Mouse (Mus musculus) small intestine, adult 2 months (tissue): ENCODE data around the gene Stk24. TPM values are rescaled to one million over a fixed set of nuclear protein-coding genes. Genes with fewer than 3 reads are reported as not detected.

Experiments used
- H3K27ac ChIP-seq: fragments of 200-500 bp; 2 replicates; pipeline ENCODE4 v1.5.1; 2012; ENCODE audit warnings: low read depth, low read length, control low read depth, inconsistent platforms; ENCODE audit not compliant: insufficient read depth
- H3K27me3 ChIP-seq: fragments of 200-500 bp; 2 replicates; pipeline ENCODE4 v1.6.1; 2012; ENCODE audit warnings: mild to moderate bottlenecking, moderate library complexity, low read length, inconsistent platforms; ENCODE audit not compliant: control insufficient read depth, insufficient read depth
- H3K36me3 ChIP-seq: fragments of 200-500 bp; 2 replicates; pipeline ENCODE4 v1.6.1; 2012; ENCODE audit warnings: mild to moderate bottlenecking, low read length, control low read depth, inconsistent platforms; ENCODE audit not compliant: control insufficient read depth, insufficient read depth
- H3K4me1 ChIP-seq: fragments of 200-500 bp; 2 replicates; pipeline ENCODE4 v1.6.1; 2012; ENCODE audit warnings: low read length, inconsistent platforms, mixed read lengths; ENCODE audit not compliant: control insufficient read depth, insufficient read depth, insufficient read length
- H3K4me3 ChIP-seq: fragments of 200-500 bp; 2 replicates; pipeline ENCODE4 v1.5.1; 2012; ENCODE audit warnings: low read depth, mild to moderate bottlenecking, control low read depth, inconsistent platforms, low read length, moderate library complexity
- CTCF ChIP-seq: fragments of 200-500 bp; IDR thresholded peaks from 2 replicates; pipeline ENCODE4 v1.5.1; 2012; ENCODE audit warnings: low read depth, mild to moderate bottlenecking, control low read depth, inconsistent platforms, low read length, moderate library complexity, mixed read lengths; ENCODE audit not compliant: insufficient replicate concordance, insufficient read length; ENCODE audit errors: extremely low read depth
- POLR2A ChIP-seq: fragments of 200-500 bp; IDR thresholded peaks from 2 replicates; pipeline ENCODE4 v1.6.1; 2012; ENCODE audit warnings: low read depth, mild to moderate bottlenecking, control low read depth, inconsistent platforms, low read length, moderate library complexity
- WGBS: fragments of 180-500 bp; shearing (Covaris S2); methylation state at CpG from one replicate; pipeline ENCODE4 v1.1.7; 2018; 5-methylcytosine and 5-hydroxymethylcytosine counted together
- polyA plus RNA-seq: library from polyadenylated mRNA; depleted of rRNA; stranded (reverse); fragments of >200 nt; gene quantifications from 2 replicates; pipeline ENCODE4 v1.2.3, GENCODE M21; 2012; rRNA removed

The Stk24 gene
- polyA plus RNA-seq = 20.4 and 35.4 TPM in 2 replicates

- Histone ChIP-seq H3K36me3 (no peaks in the 10 kb centered on the region), H3K4me1 (peaks cover 16% of the 10 kb centered on the region; the same call in 1 of the 2 replicates), H3K27me3 (no peaks in the 10 kb centered on the region), H3K27ac (peak within 1 kb of the TSS; percentile 91), H3K4me3 (peak within 1 kb of the TSS; percentile 94)
- 5% methylated on average over 11 of the region's 11 CpGs for WGBS
- TF ChIP-seq POLR2A (no peak), CTCF (no peak)
Observed at GRCm38 (mm10) chr14:121379827-121380145, at the start of gene Stk24. TSS of gene Stk24 (minus strand) at chr14:121380011.

GRCm38 (mm10) chr14:121428148-121428547 lies 48.3 kb upstream of the Stk24 start:
- H3K36me3 ChIP-seq = no peaks in the 10 kb centered on the region
- WGBS = 96% methylated on average over 4 of the region's 4 CpGs
- TF ChIP-seq CTCF = no peak
- no peak for TF ChIP-seq POLR2A
- H3K27me3 ChIP-seq = no peaks in the 10 kb centered on the region
- no peak overlapping the region for H3K4me3 ChIP-seq
- peaks cover 27% of the 10 kb centered on the region; the same call in 1 of the 2 replicates for H3K4me1 ChIP-seq
- H3K27ac ChIP-seq = no peak overlapping the region

GRCm38 (mm10) chr14:121426743-121427142 lies 46.9 kb upstream of the Stk24 start:
- Histone ChIP-seq H3K4me3 (no peak overlapping the region), H3K36me3 (no peaks in the 10 kb centered on the region), H3K27ac (no peak overlapping the region), H3K27me3 (no peaks in the 10 kb centered on the region), H3K4me1 (peaks cover 31% of the 10 kb centered on the region; the same call in 1 of the 2 replicates)
- TF ChIP-seq CTCF = peak; percentile 56; the same call in 1 of the 2 replicates
- TF ChIP-seq POLR2A = no peak

GRCm38 (mm10) chr14:121425004-121425793 lies 45.4 kb upstream of the Stk24 start:
- TF ChIP-seq POLR2A (no peak), CTCF (no peak)
- WGBS = 43% methylated on average over 7 of the region's 7 CpGs
- Histone ChIP-seq H3K27me3 (no peaks in the 10 kb centered on the region), H3K4me1 (peaks cover 23% of the 10 kb centered on the region; the same call in 1 of the 2 replicates), H3K4me3 (no peak overlapping the region), H3K27ac (peak overlapping the region; percentile 79), H3K36me3 (no peaks in the 10 kb centered on the region)

GRCm38 (mm10) chr14:121423341-121423751 lies 43.5 kb upstream of the Stk24 start:
- TF ChIP-seq POLR2A (no peak), CTCF (no peak)
- Histone ChIP-seq H3K4me1 (peaks cover 24% of the 10 kb centered on the region; the same call in 1 of the 2 replicates), H3K27me3 (no peaks in the 10 kb centered on the region), H3K27ac (peak overlapping the region; percentile 95), H3K36me3 (no peaks in the 10 kb centered on the region), H3K4me3 (no peak overlapping the region)
- whole genome bisulfite sequencing = 12% methylated on average over 7 of the region's 7 CpGs

GRCm38 (mm10) chr14:121422664-121423340 lies 43.0 kb upstream of the Stk24 start:
- Histone ChIP-seq H3K27me3 (no peaks in the 10 kb centered on the region), H3K4me1 (peaks cover 27% of the 10 kb centered on the region; the same call in 1 of the 2 replicates), H3K27ac (peak overlapping the region; percentile 95), H3K4me3 (no peak overlapping the region), H3K36me3 (no peaks in the 10 kb centered on the region)
- no peak for TF ChIP-seq CTCF
- TF ChIP-seq POLR2A = no peak
- WGBS = 7% methylated on average over 4 of the region's 4 CpGs

- TF ChIP-seq CTCF (no peak), POLR2A (no peak)
- H3K36me3 ChIP-seq = no peaks in the 10 kb centered on the region
- peaks cover 35% of the 10 kb centered on the region; the same call in 1 of the 2 replicates for H3K4me1 ChIP-seq
- WGBS = 41% methylated on average over 4 of the region's 4 CpGs
- peak overlapping the region; percentile 95 for H3K27ac ChIP-seq
- H3K4me3 ChIP-seq = no peak overlapping the region
- no peaks in the 10 kb centered on the region for H3K27me3 ChIP-seq
Observed at GRCm38 (mm10) chr14:121422000-121422399, 42.2 kb upstream of the Stk24 start.
